Mouse (Mus musculus): ENCODE data around the gene Galnt18. TPM values are rescaled to one million over a fixed set of nuclear protein-coding genes. Genes with fewer than 3 reads are reported as not detected.

The Galnt18 gene
- polyA plus RNA-seq, 1 experiment from 2014 or later: 4.4 TPM

DNA sequence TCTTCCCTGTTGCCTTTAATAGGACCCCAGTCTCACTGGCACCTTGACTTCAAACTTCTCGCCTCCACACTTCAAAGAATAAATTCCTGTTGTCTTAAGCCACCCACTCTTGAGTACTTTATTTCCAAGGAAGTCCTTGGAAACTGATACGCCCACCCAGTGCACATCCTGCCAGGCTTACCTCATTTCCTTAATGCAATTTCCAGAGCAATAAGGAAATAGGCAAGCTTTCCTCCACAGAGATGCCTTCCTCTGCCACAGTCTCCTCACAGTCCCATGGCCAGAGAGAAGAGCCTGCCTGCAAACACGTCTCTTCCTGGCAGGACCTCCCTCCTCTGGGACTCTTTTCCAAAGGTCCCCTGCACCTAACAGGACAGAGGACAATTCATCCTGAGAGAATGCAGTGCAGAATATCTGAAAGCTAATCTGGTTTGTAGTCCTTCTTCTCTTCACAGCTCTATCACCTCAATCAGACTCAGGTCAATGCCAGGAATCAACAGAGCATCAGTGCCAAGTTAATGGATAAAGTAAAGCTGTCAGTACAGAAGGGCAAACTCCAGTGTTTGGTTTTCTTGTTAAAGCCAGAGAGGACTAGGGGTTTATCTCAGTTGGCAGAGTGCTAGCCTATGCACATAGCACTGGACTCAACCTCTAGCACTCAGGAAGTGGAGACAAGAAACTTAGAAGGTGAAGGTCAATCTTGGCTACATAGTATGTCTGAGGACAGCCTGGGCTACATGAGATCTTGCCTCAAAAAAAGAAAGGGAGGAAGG lies 65.8 kb downstream of the Galnt18 start:
- H3K9me3 ChIP-seq (ENCODE audit: control insufficient read depth, low read length): no peaks in the 10 kb centered on the region
- H3K4me1 ChIP-seq (ENCODE audit: control insufficient read depth, insufficient read depth, low read length): no peaks in the 10 kb centered on the region
- no peak for DNase-seq (ENCODE audit: low spot score, missing footprints)
- WGBS: 77% methylated on average over 3 of the region's 3 CpGs
- H3K4me2 ChIP-seq: no peak overlapping the region
- no peaks in the 10 kb centered on the region for H3K27me3 ChIP-seq (ENCODE audit: control insufficient read depth, insufficient read depth, low read length)
- no peaks in the 10 kb centered on the region for H3K36me3 ChIP-seq (ENCODE audit: control insufficient read depth, insufficient read depth, low read length)
- ATAC-seq (ENCODE audit: low FRiP score): no peak
- no peak overlapping the region for H3K4me3 ChIP-seq (ENCODE audit: low read depth, low read length)
- H3K9ac ChIP-seq (ENCODE audit: low read length): no peak overlapping the region
- H3K27ac ChIP-seq (ENCODE audit: low read depth, low read length): no peak overlapping the region

GRCm38 (mm10) chr7:111712797-111713196 lies 67.0 kb downstream of the Galnt18 start:
- H3K27ac ChIP-seq (ENCODE audit: low read depth, low read length): no peak overlapping the region
- no peaks in the 10 kb centered on the region for H3K9me3 ChIP-seq (ENCODE audit: control insufficient read depth, low read length)
- H3K4me1 ChIP-seq (ENCODE audit: control insufficient read depth, insufficient read depth, low read length): no peaks in the 10 kb centered on the region
- no peaks in the 10 kb centered on the region for H3K27me3 ChIP-seq (ENCODE audit: control insufficient read depth, insufficient read depth, low read length)
- no peak for DNase-seq (ENCODE audit: low spot score, missing footprints)
- no peak overlapping the region for H3K4me3 ChIP-seq (ENCODE audit: low read depth, low read length)
- H3K36me3 ChIP-seq (ENCODE audit: control insufficient read depth, insufficient read depth, low read length): no peaks in the 10 kb centered on the region
- WGBS: 86% methylated on average over 4 of the region's 4 CpGs
- no peak overlapping the region for H3K4me2 ChIP-seq
- no peak overlapping the region for H3K9ac ChIP-seq (ENCODE audit: low read length)
- ATAC-seq (ENCODE audit: low FRiP score): no peak

GRCm38 (mm10) chr7:111711045-111711808 lies 68.5 kb downstream of the Galnt18 start:
- Histone ChIP-seq H3K27ac (ENCODE audit: low read depth, low read length) (no peak overlapping the region), H3K9ac (ENCODE audit: low read length) (no peak overlapping the region), H3K4me3 (ENCODE audit: low read depth, low read length) (no peak overlapping the region), H3K4me1 (ENCODE audit: control insufficient read depth, insufficient read depth, low read length) (no peaks in the 10 kb centered on the region), H3K9me3 (ENCODE audit: control insufficient read depth, low read length) (no peaks in the 10 kb centered on the region), H3K27me3 (ENCODE audit: control insufficient read depth, insufficient read depth, low read length) (no peaks in the 10 kb centered on the region), H3K36me3 (ENCODE audit: control insufficient read depth, insufficient read depth, low read length) (no peaks in the 10 kb centered on the region), H3K4me2 (no peak overlapping the region)
- ATAC-seq (ENCODE audit: low FRiP score) (no peak), DNase-seq (ENCODE audit: low spot score, missing footprints) (no peak)
- 85% methylated on average over 6 of the region's 6 CpGs for WGBS

DNA sequence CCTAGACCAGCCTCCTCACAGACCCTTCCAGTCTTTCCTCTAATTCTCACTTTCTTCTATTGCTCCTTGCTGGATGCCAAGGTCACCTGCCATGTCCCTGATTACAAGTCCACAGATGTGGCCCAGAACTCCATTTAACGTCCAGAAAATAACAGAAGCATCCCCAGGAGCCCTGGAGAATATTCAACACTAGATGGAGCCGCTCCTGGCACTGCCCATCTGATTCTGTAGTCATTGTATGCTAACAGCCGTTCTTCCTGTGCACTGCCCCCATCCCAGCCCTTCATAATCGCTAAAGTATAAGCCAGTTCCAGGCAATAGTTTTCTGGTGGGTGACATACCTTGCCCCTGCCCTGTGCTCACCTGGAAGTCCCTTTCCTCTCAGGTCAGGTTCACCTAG lies 69.5 kb downstream of the Galnt18 start:
- no peak overlapping the region for H3K4me3 ChIP-seq (ENCODE audit: low read depth, low read length)
- DNase-seq (ENCODE audit: low spot score, missing footprints) (no peak), ATAC-seq (ENCODE audit: low FRiP score) (no peak)
- H3K36me3 ChIP-seq (ENCODE audit: control insufficient read depth, insufficient read depth, low read length): no peaks in the 10 kb centered on the region
- H3K9ac ChIP-seq (ENCODE audit: low read length): no peak overlapping the region
- H3K27me3 ChIP-seq (ENCODE audit: control insufficient read depth, insufficient read depth, low read length): no peaks in the 10 kb centered on the region
- no peaks in the 10 kb centered on the region for H3K4me1 ChIP-seq (ENCODE audit: control insufficient read depth, insufficient read depth, low read length)
- 60% methylated on average over 4 of the region's 4 CpGs for WGBS
- no peak overlapping the region for H3K27ac ChIP-seq (ENCODE audit: low read depth, low read length)
- H3K4me2 ChIP-seq: no peak overlapping the region
- H3K9me3 ChIP-seq (ENCODE audit: control insufficient read depth, low read length): no peaks in the 10 kb centered on the region

GRCm38 (mm10) chr7:111708563-111708962 lies 71.2 kb downstream of the Galnt18 start:
- H3K4me3 ChIP-seq (ENCODE audit: low read depth, low read length): no peak overlapping the region
- H3K27me3 ChIP-seq (ENCODE audit: control insufficient read depth, insufficient read depth, low read length): no peaks in the 10 kb centered on the region
- H3K9me3 ChIP-seq (ENCODE audit: control insufficient read depth, low read length): no peaks in the 10 kb centered on the region
- 63% methylated on average over 1 of the region's 1 CpGs for WGBS
- H3K4me1 ChIP-seq (ENCODE audit: control insufficient read depth, insufficient read depth, low read length): no peaks in the 10 kb centered on the region
- H3K27ac ChIP-seq (ENCODE audit: low read depth, low read length): no peak overlapping the region
- H3K9ac ChIP-seq (ENCODE audit: low read length): no peak overlapping the region
- no peak overlapping the region for H3K4me2 ChIP-seq
- no peaks in the 10 kb centered on the region for H3K36me3 ChIP-seq (ENCODE audit: control insufficient read depth, insufficient read depth, low read length)
- no peak for ATAC-seq (ENCODE audit: low FRiP score)
- no peak for DNase-seq (ENCODE audit: low spot score, missing footprints)

DNA sequence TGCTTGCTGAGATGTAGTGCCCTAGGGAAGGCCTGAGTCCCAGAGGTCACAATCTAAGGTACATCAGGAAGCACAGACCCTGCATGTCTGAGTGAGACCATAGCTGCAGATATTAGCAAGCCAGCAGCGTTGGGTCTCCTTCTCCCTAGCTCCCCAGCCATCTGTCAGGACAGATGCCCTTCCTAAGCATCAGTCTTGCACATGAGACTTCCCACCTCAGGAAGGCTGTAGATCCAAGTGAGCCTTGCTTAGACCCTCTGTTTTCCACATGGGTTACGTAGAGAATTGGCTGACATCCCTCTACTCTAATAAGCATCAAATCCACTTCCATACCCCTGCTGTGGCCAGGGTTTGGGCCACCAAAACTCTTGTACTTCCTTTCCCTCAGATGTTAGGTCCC lies 76.8 kb downstream of the Galnt18 start:
- H3K9me3 ChIP-seq (ENCODE audit: control insufficient read depth, low read length): no peaks in the 10 kb centered on the region
- H3K4me3 ChIP-seq (ENCODE audit: low read depth, low read length): no peak overlapping the region
- H3K36me3 ChIP-seq (ENCODE audit: control insufficient read depth, insufficient read depth, low read length): no peaks in the 10 kb centered on the region
- DNase-seq (ENCODE audit: low spot score, missing footprints) (no peak), ATAC-seq (ENCODE audit: low FRiP score) (no peak)
- no peak overlapping the region for H3K9ac ChIP-seq (ENCODE audit: low read length)
- no peaks in the 10 kb centered on the region for H3K27me3 ChIP-seq (ENCODE audit: control insufficient read depth, insufficient read depth, low read length)
- 0 out of 2 replicates have a peak, but pooled peaks cover 3% of the 10 kb centered on the region for H3K4me1 ChIP-seq (ENCODE audit: control insufficient read depth, insufficient read depth, low read length)
- no peak overlapping the region for H3K4me2 ChIP-seq
- 87% methylated on average over 2 of the region's 2 CpGs for WGBS
- H3K27ac ChIP-seq (ENCODE audit: low read depth, low read length): no peak overlapping the region

- H3K4me3 ChIP-seq (ENCODE audit: low read depth, low read length): no peak overlapping the region
- H3K9me3 ChIP-seq (ENCODE audit: control insufficient read depth, low read length): no peaks in the 10 kb centered on the region
- 0 out of 2 replicates have a peak, but pooled peaks cover 3% of the 10 kb centered on the region for H3K4me1 ChIP-seq (ENCODE audit: control insufficient read depth, insufficient read depth, low read length)
- no peaks in the 10 kb centered on the region for H3K36me3 ChIP-seq (ENCODE audit: control insufficient read depth, insufficient read depth, low read length)
- ATAC-seq (ENCODE audit: low FRiP score): no peak
- no peak overlapping the region for H3K27ac ChIP-seq (ENCODE audit: low read depth, low read length)
- no peak for DNase-seq (ENCODE audit: low spot score, missing footprints)
- no peaks in the 10 kb centered on the region for H3K27me3 ChIP-seq (ENCODE audit: control insufficient read depth, insufficient read depth, low read length)
- no peak overlapping the region for H3K9ac ChIP-seq (ENCODE audit: low read length)
- H3K4me2 ChIP-seq: no peak overlapping the region
Observed at GRCm38 (mm10) chr7:111701788-111702187, 78.0 kb downstream of the Galnt18 start.

GRCm38 (mm10) chr7:111699446-111699845 lies 80.3 kb downstream of the Galnt18 start:
- WGBS: 58% methylated on average over 3 of the region's 3 CpGs
- no peak overlapping the region for H3K4me3 ChIP-seq (ENCODE audit: low read depth, low read length)
- DNase-seq (ENCODE audit: low spot score, missing footprints): no peak
- no peak overlapping the region for H3K27ac ChIP-seq (ENCODE audit: low read depth, low read length)
- ATAC-seq (ENCODE audit: low FRiP score): no peak
- no peaks in the 10 kb centered on the region for H3K27me3 ChIP-seq (ENCODE audit: control insufficient read depth, insufficient read depth, low read length)
- H3K9ac ChIP-seq (ENCODE audit: low read length): no peak overlapping the region
- H3K36me3 ChIP-seq (ENCODE audit: control insufficient read depth, insufficient read depth, low read length): no peaks in the 10 kb centered on the region
- 0 out of 2 replicates have a peak, but pooled peaks cover 3% of the 10 kb centered on the region for H3K4me1 ChIP-seq (ENCODE audit: control insufficient read depth, insufficient read depth, low read length)
- no peaks in the 10 kb centered on the region for H3K9me3 ChIP-seq (ENCODE audit: control insufficient read depth, low read length)
- H3K4me2 ChIP-seq: no peak overlapping the region

GRCm38 (mm10) chr7:111696226-111696625 lies 83.6 kb downstream of the Galnt18 start:
- no peaks in the 10 kb centered on the region for H3K9me3 ChIP-seq (ENCODE audit: control insufficient read depth, low read length)
- H3K36me3 ChIP-seq (ENCODE audit: control insufficient read depth, insufficient read depth, low read length): no peaks in the 10 kb centered on the region
- DNase-seq (ENCODE audit: low spot score, missing footprints) (no peak), ATAC-seq (ENCODE audit: low FRiP score) (no peak)
- H3K4me3 ChIP-seq (ENCODE audit: low read depth, low read length): no peak overlapping the region
- H3K27me3 ChIP-seq (ENCODE audit: control insufficient read depth, insufficient read depth, low read length): no peaks in the 10 kb centered on the region
- H3K4me1 ChIP-seq (ENCODE audit: control insufficient read depth, insufficient read depth, low read length): peaks cover 10% of the 10 kb centered on the region
- H3K4me2 ChIP-seq: no peak overlapping the region
- no peak overlapping the region for H3K9ac ChIP-seq (ENCODE audit: low read length)
- no peak overlapping the region for H3K27ac ChIP-seq (ENCODE audit: low read depth, low read length)

Measured in midbrain, embryonic 11.5 days (tissue).